Mouse (Mus musculus): ENCODE measurements around the gene Mtus2.

DNA sequence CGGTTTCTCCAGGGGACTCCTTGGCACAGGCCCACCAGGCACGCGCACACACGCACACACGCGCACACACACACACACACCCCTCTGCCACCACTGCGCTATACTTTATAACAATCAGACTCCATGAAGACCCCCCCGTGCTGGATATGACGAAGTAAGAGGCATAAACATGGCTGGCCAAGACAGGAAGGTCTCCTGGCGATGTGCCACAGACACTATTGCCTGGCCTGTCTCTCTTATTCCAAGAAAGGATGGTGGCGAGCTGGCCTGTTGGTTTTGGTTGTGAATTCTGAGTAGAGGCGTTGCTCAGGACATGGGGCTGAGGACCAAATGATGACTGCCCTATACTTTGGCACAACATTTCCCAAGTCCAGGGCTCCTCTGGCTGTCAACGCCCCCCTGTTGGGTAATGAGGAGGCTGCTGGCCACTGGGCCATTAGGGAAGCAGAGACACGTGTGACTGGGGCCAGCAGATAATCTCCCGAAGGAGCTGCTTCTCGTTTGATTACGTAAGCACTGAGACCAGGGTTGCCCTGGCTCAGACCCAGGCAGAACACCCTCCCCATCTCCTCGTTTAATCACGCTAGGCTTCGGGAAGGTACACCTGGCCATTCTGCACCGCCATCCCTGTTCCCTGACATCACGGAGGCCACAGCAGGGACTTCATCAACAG, 406.5 kb downstream of the Mtus2 start:
- TF ChIP-seq CTCF (IDR thresholded peaks at IDR 0.05; ENCODE audit: low read depth, low read length) (no peak), POLR2A (IDR thresholded peaks at IDR 0.05; ENCODE audit: extremely low read depth, insufficient read depth, low read length) (no peak)
